Mouse (Mus musculus) left cerebral cortex, postnatal 10 days (tissue): Measurements from ENCODE around the gene Zdhhc20. TPM values are rescaled to one million over a fixed set of nuclear protein-coding genes. Genes with fewer than 3 reads are reported as not detected.
"Not testable (repeated sequence)": the region's sequence is repeated elsewhere in the genome, so short reads cannot be mapped to it uniquely, and the experiment has no call there.

Experiments
- DNase-seq, 2 experiments: peaks; one replicate each; pipeline ENCODE4 v3.0.0; 2021 to 2022; ENCODE audit warnings: low spot score in 2 of 2, mixed read lengths in 1 of 2; ENCODE audit errors: extremely low spot score in 1 of 2
- intact Hi-C: fragments of 180-260 bp; cut with DNase I; formaldehyde crosslinking; loops from one replicate; pipeline ENCODE4 v1.15.1; 2025
- total RNA-seq, 2 experiments: library from RNA; stranded (reverse); gene quantifications; 2 replicates each; pipeline ENCODE4 v1.2.3; 2021

Zdhhc20 gene
- total RNA-seq, 2 experiments from 2014 or later: 28.3 to 30.3 TPM

GRCm38 (mm10) chr14:57896088-57896871, 6.2 kb upstream of the Zdhhc20 start:
- DNase-seq, intact Hi-C loops: not testable (repeated sequence)

GRCm38 (mm10) chr14:57894346-57894745, 4.3 kb upstream of the Zdhhc20 start:
- no peak for DNase-seq
- intact Hi-C loops: no loop called here

- no peak for DNase-seq
- intact Hi-C loops: no loop called here
Observed at GRCm38 (mm10) chr14:57892961-57893360, 2.9 kb upstream of the Zdhhc20 start.

- intact Hi-C loops: no loop called here
- peak; percentile 29 to 77 for DNase-seq
Observed at GRCm38 (mm10) chr14:57889541-57890010, 500 bp downstream of the Zdhhc20 start.

- DNase-seq: peak in 1 of 2 experiments; percentile 31
- intact Hi-C loops: no loop called here
Observed at GRCm38 (mm10) chr14:57887171-57887570, 2.9 kb downstream of the Zdhhc20 start.

- intact Hi-C loops: no loop called here
- DNase-seq: no peak
Observed at GRCm38 (mm10) chr14:57886032-57886431, 4.0 kb downstream of the Zdhhc20 start.

GRCm38 (mm10) chr14:57883341-57883740, 6.7 kb downstream of the Zdhhc20 start:
- intact Hi-C loops: no loop called here
- no peak for DNase-seq

- intact Hi-C loops: no loop called here
- no peak for DNase-seq
Observed at GRCm38 (mm10) chr14:57882720-57883119, 7.4 kb downstream of the Zdhhc20 start.

- DNase-seq: peak in 1 of 2 experiments; percentile 72
- intact Hi-C loops: no loop called here
Observed at GRCm38 (mm10) chr14:57881793-57882192, 8.3 kb downstream of the Zdhhc20 start.

- intact Hi-C loops: no loop called here
- no peak for DNase-seq
Observed at GRCm38 (mm10) chr14:57881074-57881473, 9.0 kb downstream of the Zdhhc20 start.

- no peak for DNase-seq
- intact Hi-C loops: no loop called here
Observed at GRCm38 (mm10) chr14:57877921-57878320, 12.2 kb downstream of the Zdhhc20 start.

- intact Hi-C loops: no loop called here
- no peak for DNase-seq
Observed at GRCm38 (mm10) chr14:57866676-57867276, 23.3 kb downstream of the Zdhhc20 start.

- no peak for DNase-seq
- intact Hi-C loops: no loop called here
Observed at GRCm38 (mm10) chr14:57865256-57865655, 24.8 kb downstream of the Zdhhc20 start.

- peak in 1 of 2 experiments; percentile 22 for DNase-seq
- intact Hi-C loops: no loop called here
Observed at GRCm38 (mm10) chr14:57863129-57863528, 26.9 kb downstream of the Zdhhc20 start.

- no peak for DNase-seq
Observed at GRCm38 (mm10) chr14:57861987-57862412, 28.1 kb downstream of the Zdhhc20 start.

GRCm38 (mm10) chr14:57859520-57859919, 30.6 kb downstream of the Zdhhc20 start:
- peak in 1 of 2 experiments; percentile 37 for DNase-seq
- intact Hi-C loops: no loop called here

More at GRCm38 (mm10) chr14:57861987-57862412, 28.1 kb downstream of the Zdhhc20 start:
- intact Hi-C loops: no loop called here

- DNase-seq: no peak
- intact Hi-C loops: no loop called here
Observed at GRCm38 (mm10) chr14:57858601-57859000, 31.5 kb downstream of the Zdhhc20 start.

- DNase-seq, intact Hi-C loops: not testable (repeated sequence)
Observed at GRCm38 (mm10) chr14:57856037-57856436, 34.0 kb downstream of the Zdhhc20 start.

- no peak for DNase-seq
- intact Hi-C loops: no loop called here
Observed at GRCm38 (mm10) chr14:57852961-57853360, 37.1 kb downstream of the Zdhhc20 start.

- DNase-seq: no peak
Observed at GRCm38 (mm10) chr14:57850330-57850729, 39.7 kb downstream of the Zdhhc20 start.

More at GRCm38 (mm10) chr14:57850330-57850729, 39.7 kb downstream of the Zdhhc20 start:
- intact Hi-C loops: no loop called here
